Mouse (Mus musculus): ENCODE data around the gene Hvcn1. TPM values are rescaled to one million over a fixed set of nuclear protein-coding genes. Genes with fewer than 3 reads are reported as not detected.
A peak's percentile ranks its signal among the peaks of the same experiment; 100 is the strongest.

Hvcn1 gene
- total RNA-seq, 2 experiments from 2014 or later, result 0.28 to 0.61 TPM

DNA sequence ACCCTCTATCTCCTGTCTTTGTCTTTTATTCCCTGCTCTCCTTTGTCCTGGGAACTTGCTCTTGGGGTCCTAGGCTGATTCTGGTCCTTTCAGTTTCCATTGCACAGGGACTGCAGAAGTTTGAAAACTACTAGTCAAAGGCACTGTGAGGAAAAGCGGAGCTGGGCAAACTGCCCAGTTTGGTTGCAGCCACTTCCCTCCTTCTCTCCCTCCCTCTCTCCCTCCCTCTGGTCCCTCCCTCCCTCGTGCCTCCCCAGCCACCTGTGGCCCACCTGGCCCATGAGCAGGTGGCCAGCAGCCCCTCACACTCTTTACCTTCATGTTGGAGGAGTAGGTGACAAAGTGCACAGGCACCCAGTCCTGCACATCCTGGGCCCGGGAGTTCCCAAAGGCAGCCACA is 38.6 kb downstream of the Hvcn1 start:
- Histone ChIP-seq H3K4me3 (no peak overlapping the region), H3K27ac (no peak overlapping the region)
- DNase-seq, result no peak
- intact Hi-C loops (cut with DNase I), result no loop called here
- no peak for TF ChIP-seq CTCF (IDR thresholded peaks at IDR 0.05)

- intact Hi-C loops (cut with DNase I), result no loop called here
- no peak for TF ChIP-seq CTCF (IDR thresholded peaks at IDR 0.05)
Observed at GRCm38 (mm10) chr5:122246547-122247167, 40.1 kb downstream of the Hvcn1 start.

DNA sequence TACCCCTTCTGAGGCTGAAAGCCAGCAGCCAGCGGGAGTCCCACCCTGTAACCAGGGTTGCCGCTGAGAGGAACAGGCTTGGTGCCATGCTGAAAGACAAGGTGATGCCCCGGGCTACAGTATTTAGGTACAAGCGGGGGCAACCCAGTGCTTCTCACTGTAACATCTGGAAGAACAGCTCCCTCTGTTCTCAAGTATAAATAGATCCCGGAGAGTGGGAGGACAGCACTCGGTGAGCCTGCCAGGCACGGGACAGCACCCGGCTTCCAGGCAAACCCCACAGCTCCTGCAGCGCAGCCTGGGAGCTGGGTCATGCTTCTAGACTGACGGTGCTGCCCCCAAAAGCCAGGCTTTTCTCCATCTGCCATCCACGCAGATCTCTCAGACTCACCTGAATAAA is 40.9 kb downstream of the Hvcn1 start:
- no peak for DNase-seq
- Histone ChIP-seq H3K27ac (no peak overlapping the region), H3K4me3 (no peak overlapping the region)
- intact Hi-C loops (cut with DNase I), result no loop called here
- TF ChIP-seq CTCF (IDR thresholded peaks at IDR 0.05), result no peak

More at GRCm38 (mm10) chr5:122246547-122247167, 40.1 kb downstream of the Hvcn1 start:
- Histone ChIP-seq H3K4me3 (no peak overlapping the region), H3K27ac (no peak overlapping the region)
- no peak for DNase-seq

DNA sequence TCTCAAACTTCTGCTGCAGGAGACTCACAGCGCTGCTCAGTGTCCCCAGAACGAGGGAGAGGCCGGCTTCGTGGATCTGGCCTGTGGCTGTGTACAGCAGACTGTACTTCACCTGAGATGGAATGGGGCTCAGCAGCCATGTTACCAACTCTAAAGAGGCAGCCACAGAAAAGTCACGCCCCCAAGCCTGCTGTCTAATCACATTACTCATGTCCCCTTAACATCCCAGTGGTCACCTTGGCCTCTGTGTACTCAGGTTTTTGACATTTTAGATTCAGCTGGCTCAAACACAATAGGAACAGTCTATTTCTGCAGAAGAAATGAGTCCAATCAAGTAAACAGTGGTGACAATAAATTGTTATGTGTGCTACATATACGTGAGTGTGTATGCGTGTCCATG is 41.3 kb downstream of the Hvcn1 start:
- no peak for DNase-seq
- intact Hi-C loops (cut with DNase I), result no loop called here
- no peak for TF ChIP-seq CTCF (IDR thresholded peaks at IDR 0.05)
- Histone ChIP-seq H3K27ac (no peak overlapping the region), H3K4me3 (no peak overlapping the region)

DNA sequence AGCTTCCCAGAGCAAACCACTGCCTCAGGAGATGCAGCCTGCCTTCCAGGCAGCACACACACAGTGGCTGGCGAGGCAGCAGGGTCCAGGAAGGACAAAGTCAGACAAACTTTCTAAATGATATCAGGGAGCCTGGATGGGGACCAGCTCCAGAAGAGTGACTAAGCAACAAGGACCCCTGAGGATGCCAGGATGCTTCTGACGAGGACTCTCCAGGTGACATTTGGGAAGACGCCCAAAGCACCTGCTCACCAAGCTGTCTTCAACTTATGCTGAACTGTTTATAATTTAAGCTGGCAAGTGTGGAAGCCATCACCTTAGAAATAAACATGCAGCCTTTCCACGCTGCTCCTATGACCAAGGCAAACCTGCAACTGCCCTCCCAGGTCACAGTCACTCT is 42.7 kb downstream of the Hvcn1 start:
- Histone ChIP-seq H3K27ac (no peak overlapping the region), H3K4me3 (no peak overlapping the region)
- TF ChIP-seq CTCF (IDR thresholded peaks at IDR 0.05), result no peak
- DNase-seq, result no peak
- intact Hi-C loops (cut with DNase I), result no loop called here

- H3K27ac ChIP-seq, result no peak overlapping the region
- no peak overlapping the region for H3K4me3 ChIP-seq
Observed at GRCm38 (mm10) chr5:122251895-122252606, 45.4 kb downstream of the Hvcn1 start.

DNA sequence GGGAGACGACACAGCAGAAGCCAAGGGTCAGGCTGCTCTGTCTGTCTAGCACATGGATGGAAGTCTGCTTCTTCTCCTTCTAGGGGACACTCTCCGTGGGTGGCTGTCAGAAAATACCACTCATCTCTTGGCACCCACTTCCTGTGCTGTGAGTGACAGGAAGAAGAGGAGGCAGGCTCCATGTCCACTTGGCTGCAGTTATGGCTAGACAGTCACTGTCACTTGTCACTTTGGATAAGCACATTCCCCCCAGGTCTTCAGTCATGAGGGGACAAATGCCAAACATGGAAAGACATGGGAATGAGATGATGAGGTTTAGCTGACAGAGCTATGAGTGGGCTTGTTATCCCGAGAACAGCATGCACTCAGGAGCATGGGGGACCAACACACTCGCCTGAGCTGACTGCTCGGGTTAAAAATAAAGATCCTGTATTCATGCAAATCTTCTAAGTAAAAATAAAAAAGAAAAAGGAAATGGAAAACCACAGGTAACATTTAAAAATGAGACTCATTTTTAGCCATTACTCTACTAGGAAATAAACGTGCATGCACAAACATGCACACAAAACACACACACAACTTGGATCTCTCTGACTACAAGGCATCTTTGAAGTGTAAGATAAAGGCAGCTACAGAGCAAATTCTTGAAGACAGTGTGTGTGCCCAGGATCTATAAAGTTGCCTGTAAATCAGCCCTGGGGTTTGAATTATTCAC is 51.6 kb downstream of the Hvcn1 start:
- DNase-seq, result no peak
- Histone ChIP-seq H3K4me3 (no peak overlapping the region), H3K27ac (no peak overlapping the region)
- no peak for TF ChIP-seq CTCF (IDR thresholded peaks at IDR 0.05)
- intact Hi-C loops (cut with DNase I), result no loop called here

More at GRCm38 (mm10) chr5:122251895-122252606, 45.4 kb downstream of the Hvcn1 start:
- intact Hi-C loops (cut with DNase I), result no loop called here
- DNase-seq, result no peak
- no peak; the same call in 1 of the 2 replicates for TF ChIP-seq CTCF (IDR thresholded peaks at IDR 0.05)

- no peak overlapping the region for H3K27ac ChIP-seq
- no peak for DNase-seq
- intact Hi-C loops (cut with DNase I), result loop anchor here (5.0 kb wide), 2 partner anchors 85 to 130 kb away; no protein-coding TSS in a partner anchor
- no peak overlapping the region for H3K4me3 ChIP-seq
- TF ChIP-seq CTCF (IDR thresholded peaks at IDR 0.05), result peak; percentile 13; the same call in 1 of the 2 replicates
Observed at GRCm38 (mm10) chr5:122262104-122262503, 55.5 kb downstream of the Hvcn1 start.

DNA sequence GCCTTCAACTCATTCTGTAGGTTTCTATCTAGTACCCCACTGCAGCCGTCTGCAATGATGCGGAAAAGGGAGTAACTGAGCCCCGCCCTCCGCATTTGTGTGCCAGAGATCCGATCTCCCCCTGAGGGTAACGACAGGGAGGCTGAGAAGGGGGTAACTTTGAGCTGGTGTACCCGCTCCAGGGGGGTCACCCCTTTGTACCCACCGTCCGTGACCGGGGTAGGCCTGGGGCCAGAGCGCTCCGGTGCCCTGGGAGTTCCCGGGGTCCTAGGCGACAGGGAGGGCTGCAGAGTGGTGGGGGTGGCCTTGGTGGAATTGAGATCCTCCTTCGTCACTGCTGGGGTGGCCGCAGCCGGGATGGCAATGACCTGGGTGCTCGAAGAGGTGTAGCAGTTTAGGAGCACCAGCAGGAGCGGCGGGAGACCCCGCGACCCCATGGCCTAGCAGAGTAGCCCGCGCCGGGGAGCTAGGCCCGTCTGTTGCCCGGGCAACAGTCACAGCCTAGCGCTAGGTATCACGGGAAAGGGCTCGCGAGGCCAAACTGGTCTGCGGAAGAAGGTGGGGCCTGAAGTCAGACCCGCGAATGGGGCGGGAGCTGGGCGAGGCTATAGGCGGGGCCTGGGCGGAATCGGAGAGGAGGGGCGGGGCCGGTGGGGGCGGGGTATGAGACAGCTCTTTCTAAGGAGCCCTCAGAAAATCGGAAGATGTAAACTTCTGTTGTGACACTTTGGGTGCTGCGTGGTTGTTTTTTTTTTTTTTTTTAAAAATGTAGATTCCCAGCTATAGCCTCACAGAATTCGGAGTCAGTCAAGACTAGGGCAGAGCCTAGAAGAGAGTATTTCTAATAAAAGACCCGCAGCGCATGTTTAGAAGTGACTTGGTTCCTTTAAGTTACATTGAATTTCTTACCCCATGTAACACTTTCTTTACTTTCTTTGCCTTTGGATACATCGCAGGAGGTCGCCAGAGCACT is 57.6 kb downstream of the Hvcn1 start, which contains the start of gene Tctn1:
Gene Tctn1, minus strand, starts transcription at position 528 of the 973 bp plus-strand sequence.
- H3K27ac ChIP-seq, result peak within 1 kb of the TSS; percentile 89
- H3K4me3 ChIP-seq, result peak within 1 kb of the TSS; percentile 93
- intact Hi-C loops (cut with DNase I), result loop anchor here (5.0 kb wide), 2 partner anchors 87 to 132 kb away; no protein-coding TSS in a partner anchor
- DNase-seq, result peak; percentile 95
- TF ChIP-seq CTCF (IDR thresholded peaks at IDR 0.05), result no peak

DNA sequence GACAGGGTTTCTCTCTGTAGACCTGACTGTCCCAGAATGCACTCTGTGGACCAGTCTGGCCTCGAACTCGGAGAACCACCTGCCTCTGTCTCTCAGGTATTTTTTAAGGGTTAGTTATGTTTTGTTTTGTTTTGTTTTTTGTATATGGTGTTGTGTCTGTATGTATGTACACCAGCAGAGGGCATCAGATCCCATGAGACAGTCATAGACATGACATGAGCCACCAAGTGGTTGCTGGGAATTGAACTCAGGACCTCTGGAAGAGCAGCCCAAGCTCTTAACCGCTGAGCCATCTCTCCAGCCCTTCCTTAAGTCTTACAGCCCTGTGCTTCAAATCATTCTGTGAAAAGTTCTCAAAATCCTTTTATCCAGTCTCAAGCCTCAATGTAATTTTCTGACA is 58.6 kb downstream of the Hvcn1 start:
- intact Hi-C loops (cut with DNase I), result loop anchor here (5.0 kb wide), 1 partner anchor 127 kb away; the partner anchor contains the start of gene Arpc3
- Histone ChIP-seq H3K4me3 (no peak overlapping the region), H3K27ac (no peak overlapping the region)
- peak; percentile 43; the same call in 1 of the 2 replicates for TF ChIP-seq CTCF (IDR thresholded peaks at IDR 0.05)
- DNase-seq, result no peak

- Histone ChIP-seq H3K4me3 (no peak overlapping the region), H3K27ac (no peak overlapping the region)
- intact Hi-C loops (cut with DNase I), result loop anchor here (5.0 kb wide), 1 partner anchor 126 kb away; the partner anchor contains the start of gene Arpc3
- TF ChIP-seq CTCF (IDR thresholded peaks at IDR 0.05), result peak; percentile 32
- DNase-seq, result no peak
Observed at GRCm38 (mm10) chr5:122265942-122266341, 59.3 kb downstream of the Hvcn1 start.
